Mouse (Mus musculus) Muller cell, postnatal 12 days (primary cell): Measurements from ENCODE around the gene Kifc3.
"Not testable (repeated sequence)": the region's sequence is repeated elsewhere in the genome, so short reads cannot be mapped to it uniquely, and the experiment has no call there.

Experiments
- DNase-seq: peaks from one replicate; pipeline ENCODE4 v3.0.0-alpha.2; 2015; ENCODE audit errors: inconsistent ontology term

Kifc3 gene

DNA sequence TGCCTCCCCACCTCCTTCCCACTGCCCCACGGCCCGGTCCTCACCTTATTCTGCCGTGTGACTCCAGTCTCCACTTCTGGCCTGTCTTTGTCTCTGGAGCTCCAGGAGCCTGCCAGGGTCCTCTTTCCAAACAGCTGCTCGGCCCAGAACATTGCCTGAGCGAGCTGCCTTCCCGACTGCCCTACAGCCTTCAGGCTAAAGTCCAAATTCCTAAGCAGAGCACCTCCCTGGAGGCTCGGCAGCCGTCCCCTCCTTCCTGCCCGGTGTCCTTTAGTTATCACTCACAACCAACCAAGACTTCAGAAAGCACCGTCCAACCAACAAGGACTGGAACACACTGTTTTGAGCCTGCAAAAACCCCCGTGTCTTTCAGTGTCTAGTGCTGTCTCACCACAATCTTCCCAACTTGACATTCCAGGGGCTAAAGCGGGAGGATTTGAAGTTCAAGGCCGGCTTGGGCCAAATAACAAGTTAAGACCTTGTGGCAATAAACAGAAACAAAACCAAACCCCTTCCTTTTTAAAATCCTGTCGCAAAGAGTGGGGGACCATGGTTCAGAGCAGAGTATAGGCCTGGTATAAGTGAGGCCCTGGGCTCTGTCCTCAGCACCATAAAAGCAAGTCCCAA, at the start of gene Kifc3:
Gene Kifc3 (minus strand): TSS at position 164 of the 627 bp plus-strand sequence.
- no peak for DNase-seq

GRCm38 (mm10) chr8:95252056-95252455, 49.4 kb upstream of the Kifc3 start:
- DNase-seq: no peak

DNA sequence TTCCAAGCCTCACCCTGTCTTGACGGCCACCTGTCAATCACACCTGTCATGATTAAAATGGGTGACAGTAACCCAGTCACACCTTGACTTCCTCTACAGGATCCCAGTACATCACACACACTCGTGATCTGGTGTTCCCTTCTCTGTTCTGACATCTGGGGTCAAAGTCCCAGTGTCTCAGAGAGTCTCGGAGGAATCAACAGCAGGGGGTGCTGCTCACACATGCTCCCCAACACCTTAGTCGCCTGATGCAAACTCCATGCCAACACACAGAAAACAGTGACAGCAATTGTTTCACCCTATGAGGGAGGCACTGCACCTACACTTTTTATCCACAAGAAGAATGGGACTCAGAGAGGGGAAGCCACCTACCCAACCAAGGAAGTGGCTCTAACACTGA, 47.2 kb upstream of the Kifc3 start:
- no peak for DNase-seq

- no peak for DNase-seq
These were observed 44.7 kb upstream of the Kifc3 start for GRCm38 (mm10) chr8:95247277-95247676.

DNA sequence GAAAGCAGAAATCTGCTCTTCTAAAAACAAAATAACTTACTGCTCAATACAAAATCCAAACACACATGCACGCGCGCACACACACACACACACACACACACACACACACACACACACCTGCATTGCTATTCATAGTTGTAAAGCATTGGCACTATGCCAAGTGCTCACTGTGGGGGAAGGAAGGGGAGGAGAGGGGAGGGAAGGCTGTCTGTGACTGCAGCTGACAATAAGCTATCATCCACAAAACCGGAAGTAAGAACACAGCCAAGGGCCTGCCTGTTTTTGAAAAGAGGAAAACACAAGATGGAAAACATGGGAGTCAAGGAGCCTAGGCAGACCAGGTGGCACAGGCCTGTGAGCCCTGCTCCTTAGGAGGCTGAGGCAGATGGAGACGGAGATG, 42.6 kb upstream of the Kifc3 start:
- peak; percentile 4 for DNase-seq

GRCm38 (mm10) chr8:95243853-95244252, 41.2 kb upstream of the Kifc3 start:
- no peak for DNase-seq

GRCm38 (mm10) chr8:95242826-95243571, 40.4 kb upstream of the Kifc3 start:
- peak; percentile 80 for DNase-seq

- no peak for DNase-seq
These were observed 39.6 kb upstream of the Kifc3 start for GRCm38 (mm10) chr8:95242099-95242825.

- peak; percentile 37 for DNase-seq
These were observed 33.1 kb upstream of the Kifc3 start for GRCm38 (mm10) chr8:95235683-95236082.

DNA sequence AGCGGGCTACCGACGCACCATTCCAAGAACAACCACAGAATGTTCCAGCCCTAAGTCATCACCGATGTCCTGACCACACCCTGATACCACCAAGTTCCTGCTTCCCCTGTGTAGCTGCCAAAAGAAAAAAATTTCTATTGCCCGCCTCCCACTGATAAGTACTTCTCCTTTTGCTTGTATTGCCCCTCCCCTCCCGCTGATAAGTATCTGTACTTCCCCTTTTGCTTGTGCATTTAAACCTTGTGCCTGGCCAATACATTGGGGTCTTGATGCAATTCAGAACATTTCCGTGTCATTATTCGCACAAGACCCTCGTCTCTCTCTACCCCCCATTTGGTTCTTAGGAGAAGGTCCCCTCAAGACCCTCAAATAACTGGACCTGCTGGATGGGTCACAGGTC, 27.5 kb upstream of the Kifc3 start:
- not testable (repeated sequence) for DNase-seq

DNA sequence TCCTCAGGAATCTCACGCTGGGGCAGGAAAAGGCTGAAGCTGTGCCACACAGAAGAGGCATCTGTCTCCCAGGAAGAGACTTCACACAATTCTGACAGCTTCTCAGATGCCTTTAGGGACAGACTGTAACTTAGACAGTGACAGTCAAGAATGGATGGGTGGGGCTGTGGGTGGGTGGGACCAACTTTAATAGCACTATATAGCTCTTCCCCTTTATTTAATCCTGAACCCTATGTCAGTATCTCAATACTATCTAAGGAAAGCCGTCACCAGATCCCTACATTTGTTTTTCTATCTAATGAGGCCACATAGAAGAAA, 24.5 kb upstream of the Kifc3 start:
- DNase-seq: no peak

DNA sequence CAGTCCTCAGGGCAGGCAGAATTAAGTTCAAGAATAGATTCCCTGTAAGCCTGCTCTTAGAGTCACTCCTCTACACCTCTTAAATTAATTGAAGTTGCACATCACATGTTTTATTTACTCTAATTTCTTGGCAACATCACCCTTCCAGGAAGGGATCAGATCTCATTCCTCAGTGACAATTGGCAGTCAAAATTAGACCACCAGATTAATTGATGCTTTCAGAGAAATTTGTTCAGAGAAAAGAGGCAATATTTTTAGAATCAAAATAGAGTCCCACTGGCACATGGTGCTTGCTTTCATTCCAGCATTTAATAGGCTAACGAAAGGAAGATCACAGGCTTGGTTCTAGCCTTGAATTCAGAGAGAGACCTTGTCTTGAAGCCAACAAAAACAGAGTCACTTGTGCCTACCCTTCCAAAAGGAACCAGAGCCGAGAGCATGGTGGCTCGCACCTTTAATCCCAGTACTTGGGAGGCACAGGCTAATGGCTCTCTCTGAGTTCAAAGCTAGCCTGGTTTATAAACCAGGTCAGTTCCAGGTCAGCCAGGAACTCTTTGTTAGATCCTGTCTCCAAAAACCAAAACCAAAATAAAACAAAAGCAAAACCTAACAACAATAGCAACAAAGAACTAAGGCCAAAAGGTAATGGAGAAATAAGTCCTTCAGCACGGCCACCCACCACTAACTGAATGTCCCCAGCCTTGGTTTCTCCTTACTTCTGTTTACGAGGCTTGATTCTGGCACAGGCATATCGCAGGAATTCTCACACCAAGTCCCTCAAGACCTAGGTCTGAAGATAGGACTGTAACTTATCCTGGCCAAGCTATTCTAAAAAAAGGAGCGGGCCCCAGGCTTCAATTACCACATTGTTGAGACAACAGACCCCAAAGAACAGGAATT, 23.9 kb upstream of the Kifc3 start:
- DNase-seq: peak; percentile 56

DNA sequence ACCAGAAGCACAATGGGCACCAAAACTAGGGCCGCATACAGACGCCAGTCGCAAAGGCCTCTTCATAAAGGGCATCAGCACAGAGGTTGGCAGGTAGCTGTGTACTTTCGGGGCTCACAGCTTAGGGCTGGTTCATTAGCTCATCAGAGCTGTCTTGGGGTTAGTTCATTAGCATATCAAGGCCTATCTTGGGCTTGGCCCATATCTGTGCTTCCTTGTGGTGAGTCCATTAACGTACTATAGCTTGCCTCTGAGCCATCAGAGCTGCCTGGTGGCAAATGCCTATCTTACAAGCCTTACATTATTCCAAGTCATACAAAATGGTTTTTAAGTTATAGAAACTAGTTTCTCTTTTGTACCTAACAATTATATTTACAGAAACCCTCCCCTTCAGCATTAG, 21.4 kb upstream of the Kifc3 start:
- DNase-seq: no peak

GRCm38 (mm10) chr8:95221045-95221444, 18.4 kb upstream of the Kifc3 start:
- no peak for DNase-seq

- peak; percentile 36 for DNase-seq
These were observed 18.0 kb upstream of the Kifc3 start for GRCm38 (mm10) chr8:95220571-95220998.

DNA sequence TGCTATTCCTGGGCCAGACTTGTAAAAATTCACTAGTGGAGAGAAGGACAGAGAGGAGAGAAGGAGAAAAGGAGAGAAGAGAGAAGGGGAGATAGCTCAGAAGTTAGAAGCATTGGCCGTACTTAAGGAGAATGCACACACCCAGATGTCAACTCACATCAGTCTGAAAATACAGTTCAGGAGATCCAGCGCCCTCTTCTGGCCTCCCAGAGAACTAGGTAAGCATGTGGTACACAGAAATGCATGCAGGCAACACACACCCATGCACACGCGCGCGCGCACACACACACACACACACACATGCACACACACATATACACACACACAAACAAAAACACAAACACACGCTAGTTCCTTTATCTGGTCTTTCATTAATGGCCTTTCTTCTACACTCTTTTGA, 17.0 kb upstream of the Kifc3 start:
- no peak for DNase-seq

DNA sequence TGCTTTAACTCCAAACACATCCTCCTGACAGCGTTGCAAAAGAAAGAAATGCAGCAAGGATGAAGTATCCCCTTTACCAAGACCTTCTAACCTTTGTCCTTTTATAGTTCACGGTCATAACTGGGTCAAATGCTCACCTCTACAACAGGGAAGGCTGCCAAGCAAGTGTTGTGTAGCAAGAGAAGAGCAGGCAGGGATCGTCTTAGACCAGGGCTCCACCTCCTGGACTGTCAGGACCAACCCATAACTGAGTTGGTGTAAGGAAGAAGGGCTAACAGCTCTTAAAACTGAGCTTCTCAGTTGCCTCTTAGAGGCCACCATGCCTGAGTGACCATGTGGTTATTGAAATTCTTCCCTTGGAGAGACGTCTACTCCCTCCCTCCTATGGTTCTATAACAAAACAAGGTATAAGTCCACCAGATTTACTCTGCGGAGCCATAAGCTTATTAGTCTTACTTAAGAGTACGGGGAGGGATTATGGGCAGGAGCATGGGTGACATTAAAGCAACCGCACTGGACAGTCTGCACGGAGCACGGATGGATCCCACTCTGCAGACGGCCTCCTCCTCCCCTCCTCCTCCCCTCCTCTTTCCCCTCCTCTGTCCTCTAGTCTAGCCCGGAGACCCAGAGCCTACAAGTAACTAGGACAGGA, 13.2 kb upstream of the Kifc3 start:
- no peak for DNase-seq

GRCm38 (mm10) chr8:95209924-95210323, 7.3 kb upstream of the Kifc3 start:
- peak; percentile 85 for DNase-seq

GRCm38 (mm10) chr8:95205946-95206345, 3.3 kb upstream of the Kifc3 start:
- peak; percentile 43 for DNase-seq

DNA sequence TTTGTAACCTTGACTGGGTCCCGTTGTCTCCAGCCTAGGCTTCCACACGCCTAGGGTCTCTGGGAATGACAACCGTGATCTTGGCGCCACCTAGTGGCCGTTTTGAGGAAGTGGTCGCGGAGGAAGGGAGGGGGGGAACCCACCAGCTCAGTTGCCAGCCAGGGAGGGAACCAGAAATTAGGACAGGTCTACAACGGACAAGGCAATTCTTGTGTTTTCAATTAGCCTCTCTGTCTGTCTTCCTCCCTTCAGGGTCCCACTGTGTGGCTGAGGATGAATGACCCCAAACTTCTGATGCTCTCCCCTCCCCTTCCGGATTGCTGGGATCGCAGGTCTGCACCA, 1.4 kb upstream of the Kifc3 start:
- peak; percentile 79 for DNase-seq

DNA sequence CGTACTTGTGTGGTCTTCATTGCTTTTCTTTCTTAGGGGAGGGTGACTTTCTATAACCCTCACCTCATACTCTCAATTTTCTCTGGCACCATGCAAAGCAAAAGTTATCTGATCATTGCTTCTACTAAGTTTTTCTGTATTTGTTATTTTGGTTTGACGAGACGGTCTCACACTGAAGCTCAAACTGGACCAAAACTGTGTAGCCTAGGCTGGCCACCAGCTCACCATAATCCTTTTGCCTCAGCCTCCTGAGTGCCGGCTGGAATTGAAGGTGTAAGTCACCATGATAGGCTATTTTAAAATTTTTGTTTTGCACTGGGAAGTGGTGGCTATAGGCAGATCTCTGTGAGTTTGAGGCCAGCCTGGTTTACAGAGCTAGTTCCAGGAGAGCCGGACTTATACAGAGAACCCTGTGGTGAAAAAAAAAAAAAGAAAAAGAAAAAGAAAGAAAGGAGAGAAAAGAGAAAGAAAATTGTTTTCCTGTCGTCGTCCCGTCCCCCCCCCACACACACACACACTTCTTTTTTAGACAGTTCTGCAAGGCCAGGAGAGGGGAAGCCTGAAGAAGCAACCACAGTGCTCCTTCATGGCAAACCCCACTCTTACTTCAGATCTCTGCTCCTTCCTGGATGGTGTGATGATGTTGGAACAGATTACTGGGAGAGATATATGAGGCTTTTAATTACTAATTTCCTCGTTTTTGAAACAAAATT, 870 bp upstream of the Kifc3 start:
- no peak for DNase-seq
